Mouse (Mus musculus) adrenal gland, postnatal 4 days (tissue): ENCODE measurements at regions not wholly inside any gene's neighbourhood (a gene's known extent, or its start where the extent isn't known, plus 50 kb on each side); places are given as distances from the start of the nearest gene placed in this dataset. TPM values are rescaled to one million over a fixed set of nuclear protein-coding genes. Genes with fewer than 3 reads are reported as not detected.

Experiments used
- DNase-seq, 2 experiments: peaks; one replicate each; pipeline ENCODE4 v3.0.0; 2021 to 2022; ENCODE audit warnings: low spot score in 2 of 2, mixed read lengths in 2 of 2
- microRNA-seq: library from miRNA; unstranded; fragments of <30 nt; microRNA quantifications from one replicate; pipeline ENCODE4 v1.2.0, GENCODE M21; 2021

- DNase-seq = no peak
Measured at GRCm38 (mm10) chr3:35482759-35483158, 271.1 kb upstream of the Atp11b start.

GRCm38 (mm10) chr3:35496027-35496824 lies 257.7 kb upstream of the Atp11b start:
- no peak for DNase-seq

GRCm38 (mm10) chr3:35510314-35510713 lies 243.6 kb upstream of the Atp11b start:
- DNase-seq = no peak

GRCm38 (mm10) chr3:35516517-35516916 lies 237.4 kb upstream of the Atp11b start:
- no peak for DNase-seq

- DNase-seq = no peak
Measured at GRCm38 (mm10) chr3:35520131-35520530, 233.8 kb upstream of the Atp11b start.

GRCm38 (mm10) chr3:35547696-35548095 lies 206.2 kb upstream of the Atp11b start:
- DNase-seq = no peak

- no peak for DNase-seq
Measured at GRCm38 (mm10) chr3:35551791-35552190, 202.1 kb upstream of the Atp11b start.

GRCm38 (mm10) chr3:35560425-35560824 lies 193.5 kb upstream of the Atp11b start:
- no peak for DNase-seq

GRCm38 (mm10) chr3:35574402-35574801 lies 179.5 kb upstream of the Atp11b start:
- DNase-seq = no peak

Small RNAs in the stretch of these regions (microRNA-seq; reads per million reads assigned to microRNA genes)
- gene Gm25442 = not detected
